Mouse (Mus musculus): ENCODE results near the gene Gpcpd1.
"Not testable (repeated sequence)": the region's sequence is repeated elsewhere in the genome, so short reads cannot be mapped to it uniquely, and the experiment has no call there.

Gpcpd1 gene

DNA sequence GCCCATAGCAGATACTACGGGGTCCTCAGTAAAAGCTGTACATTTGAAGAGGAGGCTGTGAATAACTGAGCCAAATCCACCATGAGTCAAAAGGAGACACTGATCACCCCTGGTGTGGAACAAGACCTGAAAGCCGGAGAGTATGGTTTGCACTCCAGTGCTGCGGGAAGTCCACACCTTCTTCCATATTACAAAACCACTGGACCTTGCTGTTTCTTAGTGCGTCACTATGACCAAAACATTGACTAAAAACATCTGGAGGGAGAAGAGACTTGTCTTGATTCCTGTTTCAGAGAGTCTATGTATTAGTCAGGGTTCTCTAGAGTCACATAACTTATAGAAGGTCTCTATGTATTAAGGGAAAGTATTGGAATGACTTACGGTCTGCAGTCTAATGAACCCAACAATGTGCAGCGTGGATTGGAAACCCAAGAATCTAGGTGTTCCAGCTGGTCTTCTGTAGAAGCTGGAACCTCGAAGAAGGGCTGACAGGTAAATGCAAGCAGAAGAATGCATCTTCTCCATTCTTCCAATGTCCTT, at the start of gene Gpcpd1:
TSS of gene Gpcpd1 (minus strand) at position 490 of the 540 bp plus-strand sequence.
- no peak for DNase-seq (ENCODE audit: low spot score in 2 of 2)

DNA sequence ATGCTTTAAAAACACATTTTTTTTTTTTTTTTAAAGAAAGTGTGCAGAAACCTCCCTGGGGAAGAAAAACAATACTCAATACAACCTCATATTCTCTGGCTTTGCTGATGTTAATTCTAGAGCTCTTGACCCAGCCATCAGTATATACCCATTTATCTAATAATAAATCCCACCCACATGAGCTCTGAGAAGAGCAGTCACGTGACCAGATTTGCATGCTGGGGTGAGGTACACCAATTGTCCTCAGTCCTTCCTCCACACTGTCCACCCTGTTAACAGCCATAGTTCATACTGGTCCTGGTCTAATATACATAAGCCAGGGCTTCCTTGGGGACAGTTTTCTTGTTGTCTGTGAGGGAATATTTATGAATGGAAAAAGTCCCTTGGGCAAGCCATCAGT, 49.0 kb upstream of the Gpcpd1 start:
- no peak for DNase-seq (ENCODE audit: low spot score in 2 of 2)

- DNase-seq (ENCODE audit: low spot score in 2 of 2): no peak
These were observed 41.1 kb upstream of the Gpcpd1 start for GRCm38 (mm10) chr2:132628626-132629025.

- no peak for DNase-seq (ENCODE audit: low spot score in 2 of 2)
These were observed 35.6 kb upstream of the Gpcpd1 start for GRCm38 (mm10) chr2:132623092-132623491.

GRCm38 (mm10) chr2:132617693-132618092, 30.2 kb upstream of the Gpcpd1 start:
- DNase-seq (ENCODE audit: low spot score in 2 of 2): no peak

- DNase-seq (ENCODE audit: low spot score in 2 of 2): peak in 1 of 2 experiments; percentile 36
These were observed 26.2 kb upstream of the Gpcpd1 start for GRCm38 (mm10) chr2:132613581-132614188.

- DNase-seq (ENCODE audit: low spot score in 2 of 2): no peak
These were observed 24.2 kb upstream of the Gpcpd1 start for GRCm38 (mm10) chr2:132611551-132612233.

DNA sequence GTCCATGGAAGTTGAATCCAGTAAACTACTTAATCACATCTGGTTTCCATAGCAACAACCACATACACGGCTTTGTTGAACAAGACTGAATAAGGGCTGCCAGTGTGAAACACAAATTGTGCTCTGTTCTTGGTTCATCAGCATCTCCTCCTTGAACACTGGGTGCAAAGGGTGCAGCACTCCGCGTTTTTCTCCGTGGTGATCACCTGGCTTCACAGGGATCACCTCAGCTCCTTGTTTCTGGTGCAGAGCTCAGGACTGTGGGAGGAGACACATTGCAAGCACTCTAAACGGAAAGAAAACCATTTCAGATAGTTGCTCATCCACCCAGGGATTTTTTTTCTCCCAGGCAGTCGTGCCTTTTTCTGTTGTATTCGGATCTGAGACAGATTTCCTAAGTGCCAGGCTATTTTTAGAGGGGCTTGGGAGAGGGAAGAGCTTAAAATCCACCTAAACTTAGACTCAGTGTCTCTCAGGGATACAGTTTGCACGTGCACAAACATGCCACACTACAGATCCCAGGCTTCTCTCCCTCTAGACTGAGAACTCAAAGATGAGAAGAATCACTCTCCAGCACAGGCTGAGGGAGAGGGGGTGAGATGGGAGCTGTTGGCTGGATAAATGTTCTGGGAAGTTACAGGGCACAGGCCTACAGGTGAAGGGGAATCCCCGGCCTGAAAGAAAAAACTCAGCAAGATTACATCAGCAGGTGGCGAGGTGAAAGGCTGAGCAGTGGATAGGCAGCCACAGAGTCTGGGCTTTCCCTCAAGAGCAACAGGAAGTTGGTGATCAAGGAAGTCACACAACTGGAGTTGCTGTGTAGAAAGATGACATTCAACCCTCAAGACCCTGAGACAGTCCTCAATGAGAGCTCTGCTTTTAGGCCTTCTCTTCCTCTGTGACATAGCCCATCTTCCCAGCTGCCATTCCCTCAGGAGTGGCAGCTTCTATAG, 19.9 kb upstream of the Gpcpd1 start:
- peak; percentile 74 to 76 for DNase-seq (ENCODE audit: low spot score in 2 of 2)

DNA sequence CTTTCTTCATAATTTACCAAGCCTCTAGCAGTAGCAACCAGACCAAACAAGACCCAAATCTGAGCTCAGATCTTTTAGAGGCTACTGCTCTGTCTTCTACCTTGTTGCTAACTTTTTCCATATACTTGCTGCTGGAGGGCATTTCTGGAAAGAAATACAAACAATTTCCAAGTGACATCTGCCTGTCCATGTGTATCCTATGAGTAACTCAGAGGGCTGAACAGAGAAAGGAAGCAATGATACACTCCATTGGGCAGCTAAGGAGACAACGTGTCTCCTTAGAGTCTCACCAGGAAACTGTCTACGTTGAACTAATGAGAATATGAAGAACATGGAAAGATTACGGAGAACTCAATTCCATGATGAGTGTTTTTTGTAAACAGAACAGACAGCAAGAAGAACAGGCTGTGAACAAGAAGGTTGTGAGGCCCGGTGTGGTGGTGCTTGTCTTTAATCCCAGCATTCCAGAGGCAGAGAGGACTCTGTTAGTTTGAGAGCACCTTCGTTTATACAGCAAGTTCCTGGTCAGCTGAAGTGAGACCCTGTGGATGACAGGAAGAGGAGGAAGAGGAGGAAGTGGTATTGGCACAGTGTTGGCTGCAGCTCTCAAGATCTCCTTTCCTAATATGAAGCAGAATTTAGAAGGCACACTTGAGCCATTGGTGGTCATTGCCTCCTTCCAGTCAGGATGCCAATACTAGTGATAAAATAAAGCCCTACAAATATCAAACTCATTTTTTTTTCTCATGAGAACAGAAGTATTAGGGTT, 18.4 kb upstream of the Gpcpd1 start:
- DNase-seq (ENCODE audit: low spot score in 2 of 2): no peak

DNA sequence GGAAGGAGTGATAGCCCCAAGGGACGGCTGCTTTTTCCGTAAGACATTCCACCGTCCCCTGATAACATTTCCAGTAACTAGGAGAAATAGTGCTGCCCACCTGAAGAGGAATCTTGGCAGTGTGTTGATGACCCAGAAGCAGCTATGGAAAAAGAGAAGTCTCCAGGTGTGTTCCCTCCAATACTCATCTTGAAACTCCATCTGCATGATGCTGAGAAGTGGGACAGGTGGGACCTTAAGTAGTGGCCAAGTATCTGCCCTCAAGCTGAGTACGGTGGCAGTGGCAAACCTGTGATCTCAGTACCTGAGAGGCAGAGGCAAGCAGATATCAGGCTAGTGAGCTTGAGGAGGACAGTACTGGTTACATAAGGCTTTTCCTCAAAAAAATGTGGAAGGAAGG, 17.4 kb upstream of the Gpcpd1 start:
- DNase-seq (ENCODE audit: low spot score in 2 of 2): no peak

DNA sequence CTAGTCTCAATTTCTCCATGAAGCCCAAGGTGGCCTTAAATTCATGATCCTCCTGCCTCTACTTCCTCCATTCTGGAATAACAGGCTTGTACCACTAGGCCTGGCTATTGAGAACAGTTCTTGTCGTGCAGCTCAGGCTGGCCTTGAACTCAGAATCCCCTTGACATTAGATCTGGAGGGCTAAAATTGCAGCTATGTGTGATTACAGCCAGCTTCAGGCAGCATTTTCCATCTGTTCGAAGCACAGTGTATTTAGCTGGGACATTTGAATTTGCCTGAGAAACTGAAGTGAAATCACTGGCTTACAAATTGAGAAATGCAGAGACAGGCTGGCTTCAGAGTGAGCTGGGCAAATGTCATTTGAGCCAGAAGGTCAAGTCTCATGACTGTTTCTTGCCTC, 16.2 kb upstream of the Gpcpd1 start:
- DNase-seq (ENCODE audit: low spot score in 2 of 2): no peak

- DNase-seq (ENCODE audit: low spot score in 2 of 2): no peak
These were observed 14.2 kb upstream of the Gpcpd1 start for GRCm38 (mm10) chr2:132601777-132602176.

GRCm38 (mm10) chr2:132600081-132600480, 12.6 kb upstream of the Gpcpd1 start:
- DNase-seq (ENCODE audit: low spot score in 2 of 2): no peak

- peak in 1 of 2 experiments; percentile 51 for DNase-seq (ENCODE audit: low spot score in 2 of 2)
These were observed 11.6 kb upstream of the Gpcpd1 start for GRCm38 (mm10) chr2:132599127-132599526.

GRCm38 (mm10) chr2:132597866-132598480, 10.4 kb upstream of the Gpcpd1 start:
- DNase-seq (ENCODE audit: low spot score in 2 of 2): no peak

DNA sequence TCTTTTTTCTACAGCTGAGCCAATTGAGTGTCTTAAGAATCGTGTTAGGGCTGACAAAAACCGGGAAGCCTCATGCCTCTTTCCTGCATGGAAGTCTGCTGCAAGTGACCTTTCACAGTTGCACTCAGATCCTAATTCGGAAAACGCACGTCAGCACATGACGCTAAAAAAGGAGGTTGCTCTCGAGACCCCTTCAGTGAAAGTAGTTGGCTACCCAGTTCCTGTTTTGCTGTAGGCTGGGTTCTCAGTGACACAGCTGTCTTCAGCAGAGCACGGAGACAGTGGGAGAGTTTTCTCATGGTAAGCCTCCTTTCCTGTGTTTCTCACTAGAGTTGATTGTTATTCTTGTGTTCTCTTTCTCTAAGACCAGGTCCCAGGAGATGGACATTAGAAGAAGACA, 9.7 kb upstream of the Gpcpd1 start:
- no peak for DNase-seq (ENCODE audit: low spot score in 2 of 2)

- DNase-seq (ENCODE audit: low spot score in 2 of 2): no peak
These were observed 8.2 kb upstream of the Gpcpd1 start for GRCm38 (mm10) chr2:132595601-132596235.

DNA sequence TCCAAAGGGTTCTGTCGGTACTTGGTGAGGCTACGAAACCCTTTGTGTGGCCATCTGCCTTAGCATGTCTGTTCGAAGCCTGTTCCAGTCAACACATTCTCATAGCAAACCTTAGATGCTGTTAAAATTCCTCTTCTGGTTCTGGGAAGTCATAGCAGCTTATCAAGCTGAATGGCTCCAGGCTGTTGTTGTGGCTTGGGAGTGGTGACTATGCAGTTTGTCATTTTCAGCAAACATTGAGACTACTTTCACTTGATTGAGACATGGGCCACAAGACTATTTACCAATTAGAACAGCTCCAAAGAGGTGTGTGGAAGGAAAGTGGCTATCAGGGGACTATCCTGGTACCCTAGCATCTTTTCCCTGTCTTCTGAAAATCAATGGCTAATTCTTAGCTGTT, 4.6 kb upstream of the Gpcpd1 start:
- DNase-seq (ENCODE audit: low spot score in 2 of 2): no peak

- DNase-seq (ENCODE audit: low spot score in 2 of 2): not testable (repeated sequence)
These were observed 4.0 kb upstream of the Gpcpd1 start for GRCm38 (mm10) chr2:132591579-132591978.

- no peak for DNase-seq (ENCODE audit: low spot score in 2 of 2)
These were observed 2.5 kb upstream of the Gpcpd1 start for GRCm38 (mm10) chr2:132589906-132590538.

Data from left cerebral cortex, adult 9 months (tissue).